Mouse (Mus musculus): ENCODE data around the gene Psmg4. TPM values are rescaled to one million over a fixed set of nuclear protein-coding genes. Genes with fewer than 3 reads are reported as not detected.

Psmg4 gene
- polyA plus RNA-seq, 1 experiment from 2014 or later = 97.3 TPM

DNA sequence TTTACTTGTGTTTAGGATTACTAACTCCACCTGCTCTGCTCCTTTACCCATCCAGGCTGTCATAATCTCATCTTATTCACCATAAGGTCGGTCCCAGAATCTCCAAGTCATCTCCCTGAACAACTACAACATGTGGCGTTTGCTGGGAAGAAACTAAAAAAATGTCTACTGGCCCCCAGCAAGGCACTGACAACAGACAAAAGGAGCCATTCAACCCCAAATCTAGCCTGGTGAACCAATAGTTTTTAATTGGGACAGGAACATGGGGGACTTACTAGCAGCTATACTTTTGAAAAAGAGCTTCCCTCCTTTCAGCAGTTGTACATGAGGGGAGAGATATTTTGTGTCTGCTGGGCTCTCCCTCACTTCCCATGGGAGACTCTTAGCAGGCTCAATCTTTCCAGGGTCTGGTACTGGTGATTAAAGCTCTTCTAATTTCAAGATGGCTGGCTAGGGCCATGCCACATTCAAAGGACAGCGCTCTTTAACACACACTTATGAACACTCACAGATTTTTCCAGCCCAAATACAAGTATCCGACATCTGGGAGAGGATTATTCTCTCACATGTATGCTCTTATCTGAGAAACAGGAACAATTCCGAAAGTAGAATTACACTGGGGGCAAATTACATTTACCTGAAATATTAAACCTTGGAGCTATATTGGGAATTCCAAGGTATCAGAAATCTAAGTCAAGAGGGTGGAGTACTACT is 13.1 kb upstream of the Psmg4 start:
- Histone ChIP-seq H3K4me2 (replicated peaks) (peak overlapping the region; percentile 62), H3K27me3 (no peaks in the 10 kb centered on the region), H3K4me3 (peak overlapping the region; percentile 42), H3K4me1 (peaks cover 50% of the 10 kb centered on the region), H3K9ac (replicated peaks) (peak overlapping the region; percentile 77), H3K9me3 (no peaks in the 10 kb centered on the region), H3K27ac (replicated peaks) (peak overlapping the region; percentile 99), H3K36me3 (no peaks in the 10 kb centered on the region)
- ATAC-seq (replicated peaks) = no peak
- WGBS = 35% methylated on average over 5 of the region's 5 CpGs

DNA sequence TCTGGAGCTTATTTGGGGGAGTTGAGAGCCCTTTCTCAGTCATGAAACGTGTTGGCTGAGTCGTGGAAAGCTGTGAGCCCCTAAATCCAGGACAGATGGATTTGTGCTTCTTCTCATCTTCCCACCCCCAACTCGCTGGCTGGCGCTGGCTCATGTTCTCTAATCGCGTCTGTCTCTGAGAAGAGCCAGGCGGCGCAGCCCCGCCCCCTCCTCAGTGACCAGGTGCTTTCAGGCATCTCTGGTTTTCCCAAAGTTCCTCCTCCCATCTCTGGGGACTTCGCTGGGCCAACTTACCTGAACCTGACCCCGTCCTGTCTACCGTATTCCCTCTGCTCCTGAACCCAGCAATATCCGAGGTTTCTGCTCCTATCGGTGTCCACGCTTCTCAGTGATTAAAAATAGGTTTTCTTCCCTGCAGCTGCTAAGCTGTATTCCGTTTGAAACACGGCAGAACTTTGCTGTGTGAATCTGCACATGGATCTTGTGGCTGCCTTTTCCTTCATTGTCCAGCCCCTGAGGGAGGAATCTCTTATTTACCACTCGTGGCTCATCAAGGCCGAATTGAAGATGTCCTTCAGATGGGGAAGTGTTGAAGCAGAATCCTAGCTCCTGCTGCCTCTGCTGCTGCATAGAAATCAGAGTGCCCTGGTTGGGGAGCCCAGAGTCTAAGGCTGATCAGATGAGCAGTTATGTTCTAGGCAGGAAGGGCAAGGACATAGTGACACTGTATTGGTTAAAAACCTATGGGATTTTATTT is 12.3 kb upstream of the Psmg4 start:
- WGBS = 7% methylated on average over 19 of the region's 19 CpGs
- peaks cover 55% of the 10 kb centered on the region for H3K4me1 ChIP-seq

DNA sequence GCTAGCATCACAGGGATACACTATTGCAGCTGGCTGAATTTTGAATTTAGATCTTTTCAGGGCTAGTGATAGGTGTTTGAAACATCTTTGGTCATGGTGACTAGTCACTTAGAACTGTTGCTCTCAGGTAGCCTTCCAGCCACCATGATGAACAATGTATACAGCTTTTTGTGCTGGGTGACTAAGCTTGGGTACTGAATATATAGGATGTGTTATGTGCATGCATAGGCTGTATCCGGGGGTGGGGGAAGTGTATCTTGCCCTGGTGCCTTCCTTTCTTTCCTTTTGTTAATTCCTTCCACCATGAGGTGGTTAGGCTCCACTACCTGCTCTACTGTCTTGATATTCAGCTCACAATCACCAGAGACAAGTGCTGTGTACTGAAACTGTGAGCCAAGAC is 11.3 kb upstream of the Psmg4 start:
- peaks cover 58% of the 10 kb centered on the region for H3K4me1 ChIP-seq

More for the DNA sequence above, 12.3 kb upstream of the Psmg4 start:
- Histone ChIP-seq H3K27me3 (no peaks in the 10 kb centered on the region), H3K4me2 (replicated peaks) (peak overlapping the region; percentile 62), H3K27ac (replicated peaks) (peak overlapping the region; percentile 99), H3K4me3 (peak overlapping the region; percentile 25), H3K36me3 (no peaks in the 10 kb centered on the region), H3K9me3 (no peaks in the 10 kb centered on the region), H3K9ac (replicated peaks) (peak overlapping the region; percentile 25)
- 0 out of 2 replicates have a peak, but pooled peaks have one; percentile 3 for ATAC-seq (replicated peaks)

DNA sequence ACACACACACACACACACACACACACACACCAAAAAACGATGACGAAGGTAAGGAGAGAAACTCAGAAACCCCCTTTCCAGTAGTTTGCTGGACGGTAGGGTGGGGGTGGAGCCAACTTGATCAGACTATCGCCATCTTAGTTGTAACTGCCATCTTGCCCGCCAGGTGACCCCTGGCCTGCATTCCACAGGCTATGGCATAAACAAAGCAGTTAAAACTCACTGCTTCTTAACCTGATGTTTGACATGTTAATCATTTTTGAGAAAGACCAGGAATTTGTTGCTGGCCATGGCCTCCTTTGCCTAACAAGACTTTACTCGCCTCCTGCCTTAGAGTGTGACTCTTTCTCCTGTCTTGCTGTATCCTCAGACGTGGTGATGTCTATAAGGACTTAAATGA is 10.1 kb upstream of the Psmg4 start:
- ATAC-seq (replicated peaks) = no peak
- no peaks in the 10 kb centered on the region for H3K36me3 ChIP-seq

More for the DNA sequence above, 11.3 kb upstream of the Psmg4 start:
- 91% methylated on average over 1 of the region's 1 CpGs for WGBS
- no peak for ATAC-seq (replicated peaks)
- Histone ChIP-seq H3K9me3 (no peaks in the 10 kb centered on the region), H3K4me2 (replicated peaks) (no peak overlapping the region), H3K4me3 (no peak overlapping the region), H3K27me3 (no peaks in the 10 kb centered on the region), H3K27ac (replicated peaks) (peak overlapping the region; percentile 99), H3K9ac (replicated peaks) (no peak overlapping the region), H3K36me3 (no peaks in the 10 kb centered on the region)

DNA sequence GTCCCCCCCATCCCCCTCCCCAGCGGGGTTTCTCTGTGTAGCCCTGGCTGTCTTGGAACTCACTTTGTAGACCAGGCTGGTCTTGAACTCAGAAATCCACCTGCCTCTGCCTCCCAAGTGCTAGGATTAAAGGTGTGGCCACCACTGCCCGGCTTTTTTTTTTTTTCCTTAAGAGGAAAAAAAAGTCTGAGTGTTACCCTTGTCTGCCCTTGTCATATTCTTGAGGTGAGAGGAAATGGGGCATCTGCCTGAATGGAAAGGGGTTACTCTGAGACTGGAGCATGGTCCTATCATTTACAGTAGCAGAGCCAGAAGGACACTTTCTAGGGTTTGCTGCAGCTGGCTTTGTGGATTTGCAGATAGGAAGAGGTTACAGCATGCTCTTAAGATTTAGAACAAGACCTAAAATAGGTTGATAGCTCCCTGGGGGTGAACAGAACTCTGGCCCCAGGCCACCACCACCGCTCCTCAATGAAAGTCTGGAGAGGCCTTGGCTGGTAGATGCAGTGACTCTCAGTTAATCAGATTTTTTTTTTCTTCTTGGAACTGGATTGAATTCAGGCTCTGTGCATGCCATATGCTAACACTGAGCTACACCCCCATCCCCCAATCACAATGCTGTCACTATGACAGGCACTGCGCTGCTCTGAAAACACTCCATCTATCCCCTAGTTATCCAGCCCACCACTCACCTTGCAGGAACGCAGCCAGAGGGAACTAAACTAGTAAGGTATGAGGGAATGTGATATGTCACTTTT is 9.3 kb upstream of the Psmg4 start:
- ATAC-seq (replicated peaks) = peak; percentile 58
- H3K4me2 ChIP-seq (replicated peaks) = peak overlapping the region; percentile 37; the same call in 1 of the 2 replicates
- WGBS = 65% methylated on average over 4 of the region's 5 CpGs

More for the DNA sequence above, 10.1 kb upstream of the Psmg4 start:
- H3K9me3 ChIP-seq = no peaks in the 10 kb centered on the region
- WGBS = 78% methylated on average over 7 of the region's 7 CpGs
- H3K27me3 ChIP-seq = no peaks in the 10 kb centered on the region
- no peak overlapping the region for H3K4me2 ChIP-seq (replicated peaks)
- H3K9ac ChIP-seq (replicated peaks) = no peak overlapping the region
- H3K4me1 ChIP-seq = peaks cover 62% of the 10 kb centered on the region
- peak overlapping the region; percentile 92 for H3K27ac ChIP-seq (replicated peaks)
- H3K4me3 ChIP-seq = no peak overlapping the region

DNA sequence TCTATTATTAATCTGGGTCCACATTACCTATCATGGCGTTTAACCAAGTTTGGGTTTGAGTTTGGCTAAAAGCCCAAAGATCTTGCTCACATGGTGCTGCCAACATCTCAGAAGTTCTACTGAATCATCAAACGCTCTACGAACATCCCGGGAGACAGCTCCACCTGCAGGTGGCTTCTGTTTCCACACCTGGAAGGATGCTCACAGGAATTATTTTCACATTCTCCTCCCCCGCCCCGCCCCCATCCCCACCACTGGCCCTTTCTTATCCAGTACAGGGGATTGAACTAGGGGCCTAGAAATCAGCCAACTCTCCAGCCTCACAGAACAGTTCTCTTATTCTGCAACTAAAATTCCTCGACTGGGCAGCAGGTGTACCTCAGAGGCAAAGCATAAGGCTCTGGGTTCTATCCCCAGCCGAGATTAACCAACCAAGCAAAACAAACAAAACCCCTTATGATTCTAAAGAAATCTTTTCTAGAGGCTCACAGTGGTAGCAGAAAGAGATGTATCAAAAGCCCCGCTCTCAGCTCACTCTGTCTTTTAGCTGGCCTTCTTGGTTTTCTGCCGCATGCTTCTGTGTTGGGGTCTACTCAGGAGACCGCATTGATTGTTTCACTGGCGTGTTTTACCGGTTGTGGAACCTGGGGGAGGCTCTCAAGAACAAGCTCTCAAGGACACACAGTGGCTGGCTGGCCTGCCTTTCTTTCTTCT is 8.4 kb upstream of the Psmg4 start:
- Histone ChIP-seq H3K9ac (replicated peaks) (peak overlapping the region; percentile 27), H3K9me3 (no peaks in the 10 kb centered on the region), H3K27me3 (no peaks in the 10 kb centered on the region), H3K4me2 (replicated peaks) (peak overlapping the region; percentile 37), H3K27ac (replicated peaks) (peak overlapping the region; percentile 92), H3K36me3 (no peaks in the 10 kb centered on the region), H3K4me1 (peaks cover 46% of the 10 kb centered on the region), H3K4me3 (peak overlapping the region; percentile 26)
- peak; percentile 38 for ATAC-seq (replicated peaks)
- WGBS = 27% methylated on average over 13 of the region's 13 CpGs

More for the DNA sequence above, 9.3 kb upstream of the Psmg4 start:
- H3K9me3 ChIP-seq = no peaks in the 10 kb centered on the region
- no peak overlapping the region for H3K4me3 ChIP-seq
- H3K4me1 ChIP-seq = peaks cover 55% of the 10 kb centered on the region
- H3K27ac ChIP-seq (replicated peaks) = peak overlapping the region; percentile 92
- no peaks in the 10 kb centered on the region for H3K36me3 ChIP-seq
- no peaks in the 10 kb centered on the region for H3K27me3 ChIP-seq
- H3K9ac ChIP-seq (replicated peaks) = no peak overlapping the region

DNA sequence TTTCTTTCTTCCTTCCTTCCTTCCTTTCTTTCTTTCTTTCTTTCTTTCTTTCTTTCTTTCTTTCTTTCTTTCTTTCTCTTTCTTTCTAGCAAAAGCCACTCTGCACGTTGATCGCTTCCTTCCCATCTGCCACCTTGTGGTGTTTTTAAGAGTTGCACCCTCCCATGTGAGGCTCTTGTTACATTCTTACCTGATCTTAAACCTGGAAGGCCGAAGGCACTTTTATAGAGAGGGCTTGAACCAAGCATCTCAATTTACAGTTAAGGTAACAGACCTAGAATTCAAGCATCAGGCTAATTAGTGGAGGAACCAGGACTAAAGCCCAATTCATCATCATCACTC is 7.9 kb upstream of the Psmg4 start:
- Histone ChIP-seq H3K4me3 (peak overlapping the region; percentile 26), H3K27ac (replicated peaks) (peak overlapping the region; percentile 92), H3K9ac (replicated peaks) (peak overlapping the region; percentile 27), H3K9me3 (no peaks in the 10 kb centered on the region), H3K27me3 (no peaks in the 10 kb centered on the region), H3K4me1 (peaks cover 41% of the 10 kb centered on the region), H3K4me2 (replicated peaks) (peak overlapping the region; percentile 37), H3K36me3 (no peaks in the 10 kb centered on the region)
- WGBS = 25% methylated on average over 3 of the region's 3 CpGs
- no peak for ATAC-seq (replicated peaks)

DNA sequence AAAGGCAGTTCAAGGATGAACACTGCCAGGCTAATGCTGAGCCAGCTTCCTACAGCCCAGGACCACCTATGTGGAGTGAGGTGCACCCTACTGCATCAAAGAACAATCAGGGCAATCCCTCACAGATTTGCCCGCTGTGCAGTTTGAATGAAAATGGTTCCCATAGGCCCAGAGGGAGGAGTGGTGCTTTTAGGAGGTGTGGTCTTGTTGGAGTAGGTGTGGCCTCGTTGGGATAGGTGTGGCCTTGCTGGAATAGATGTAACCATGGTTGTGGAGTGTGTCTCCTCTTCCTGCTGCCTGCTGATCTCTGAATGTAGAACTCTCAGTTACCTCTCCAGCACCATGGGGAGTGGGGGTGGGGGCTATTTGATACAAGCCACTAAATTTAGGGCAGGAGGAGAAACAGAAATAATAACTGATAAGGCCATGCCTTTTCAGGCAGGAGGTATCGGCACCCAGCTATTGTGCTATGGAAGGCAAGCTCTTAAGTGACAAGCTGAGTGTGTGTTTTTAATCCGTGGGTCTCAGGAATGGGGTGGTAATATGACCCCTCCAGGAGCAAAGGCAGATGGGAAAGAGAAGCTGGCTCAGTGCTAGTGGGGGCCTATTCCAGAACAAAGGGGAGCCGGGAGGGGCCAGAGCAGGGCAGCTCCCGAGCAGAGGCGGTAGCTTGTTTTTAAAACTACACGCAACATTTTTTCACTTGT is 6.5 kb upstream of the Psmg4 start:
- peaks cover 32% of the 10 kb centered on the region for H3K4me1 ChIP-seq
- H3K27ac ChIP-seq (replicated peaks) = peak overlapping the region; percentile 62
- no peak overlapping the region for H3K4me2 ChIP-seq (replicated peaks)
- no peaks in the 10 kb centered on the region for H3K9me3 ChIP-seq
- 48% methylated on average over 8 of the region's 8 CpGs for WGBS
- no peaks in the 10 kb centered on the region for H3K27me3 ChIP-seq
- peak; percentile 21; the same call in 1 of the 2 replicates for ATAC-seq (replicated peaks)
- no peak overlapping the region for H3K9ac ChIP-seq (replicated peaks)
- no peaks in the 10 kb centered on the region for H3K36me3 ChIP-seq
- H3K4me3 ChIP-seq = no peak overlapping the region

DNA sequence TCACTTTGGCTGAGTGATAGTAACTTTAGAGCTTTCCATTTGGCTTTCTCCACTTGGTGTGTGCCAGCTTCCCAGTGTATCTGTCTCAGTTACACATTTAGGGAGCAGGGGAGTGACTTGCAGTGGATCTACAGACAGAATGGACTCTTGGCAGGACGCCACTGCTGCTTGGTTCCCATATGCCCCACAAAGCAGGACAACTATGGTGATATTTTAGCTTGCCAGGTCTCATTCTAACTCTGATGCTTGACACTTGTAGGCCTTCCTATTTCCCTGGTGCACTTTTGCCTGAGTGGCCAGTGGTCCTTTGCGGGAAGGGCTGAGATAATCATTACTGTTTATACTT is 6.0 kb upstream of the Psmg4 start:
- Histone ChIP-seq H3K27me3 (no peaks in the 10 kb centered on the region), H3K9ac (replicated peaks) (no peak overlapping the region), H3K36me3 (no peaks in the 10 kb centered on the region), H3K4me2 (replicated peaks) (no peak overlapping the region), H3K4me3 (no peak overlapping the region), H3K4me1 (peaks cover 32% of the 10 kb centered on the region), H3K27ac (replicated peaks) (peak overlapping the region; percentile 62), H3K9me3 (no peaks in the 10 kb centered on the region)
- 58% methylated on average over 2 of the region's 2 CpGs for WGBS
- ATAC-seq (replicated peaks) = peak; percentile 17; the same call in 1 of the 2 replicates

DNA sequence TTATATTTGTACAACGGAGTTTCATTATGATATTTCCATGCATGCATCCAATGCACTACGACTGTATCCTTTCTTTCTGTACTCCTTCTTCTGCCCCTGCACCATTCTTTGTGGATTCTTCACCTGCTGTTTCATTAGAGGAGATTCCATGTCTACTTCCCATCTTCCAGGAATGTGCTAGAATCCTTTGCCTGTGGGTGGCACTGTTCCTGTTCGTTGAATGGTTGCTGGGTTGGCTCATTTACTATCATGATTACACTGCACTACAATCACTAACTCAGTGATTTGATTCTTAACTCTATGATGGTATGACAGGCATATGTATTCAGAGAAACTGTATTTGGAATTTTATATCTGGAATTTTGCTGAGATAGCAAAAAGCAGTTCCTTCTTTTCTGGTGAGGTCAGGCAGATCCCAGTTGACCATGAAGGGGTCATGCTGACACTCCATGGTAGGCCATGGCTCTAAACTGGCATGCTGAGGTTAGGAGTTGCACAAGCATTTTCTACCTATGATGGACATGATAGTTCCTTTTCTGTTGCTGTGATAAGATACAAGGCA is 5.1 kb upstream of the Psmg4 start:
- Histone ChIP-seq H3K27me3 (no peaks in the 10 kb centered on the region), H3K27ac (replicated peaks) (no peak overlapping the region), H3K4me3 (no peak overlapping the region), H3K36me3 (no peaks in the 10 kb centered on the region), H3K4me1 (peaks cover 34% of the 10 kb centered on the region), H3K9ac (replicated peaks) (no peak overlapping the region), H3K9me3 (no peaks in the 10 kb centered on the region), H3K4me2 (replicated peaks) (no peak overlapping the region)
- 89% methylated on average over 3 of the region's 3 CpGs for WGBS
- ATAC-seq (replicated peaks) = no peak

DNA sequence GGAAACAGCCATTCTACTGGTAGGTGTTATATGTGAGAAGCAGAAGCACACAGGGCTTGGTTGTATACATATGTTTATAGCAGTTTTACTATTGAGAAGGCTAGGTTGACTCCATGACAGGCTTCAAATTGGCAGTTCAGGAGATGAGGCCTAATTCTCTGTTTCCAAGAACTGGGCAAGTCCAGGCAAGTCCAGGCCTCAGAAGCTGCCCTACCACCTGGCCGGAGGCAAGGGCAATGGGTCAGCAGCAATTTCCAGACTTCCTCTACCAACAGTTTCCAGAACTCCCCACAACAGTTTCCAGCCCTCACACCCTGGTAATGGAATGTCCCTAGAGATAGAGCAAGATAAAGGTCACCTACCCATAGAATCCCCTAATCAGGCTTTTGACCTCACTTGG is 2.8 kb upstream of the Psmg4 start:
- no peak overlapping the region for H3K4me3 ChIP-seq
- peaks cover 32% of the 10 kb centered on the region for H3K4me1 ChIP-seq
- WGBS = 100% methylated on average over 1 of the region's 1 CpGs
- no peak overlapping the region for H3K4me2 ChIP-seq (replicated peaks)
- ATAC-seq (replicated peaks) = no peak
- no peaks in the 10 kb centered on the region for H3K9me3 ChIP-seq
- H3K27ac ChIP-seq (replicated peaks) = no peak overlapping the region
- H3K9ac ChIP-seq (replicated peaks) = no peak overlapping the region
- no peaks in the 10 kb centered on the region for H3K27me3 ChIP-seq
- H3K36me3 ChIP-seq = no peaks in the 10 kb centered on the region
